Mouse (Mus musculus) liver, adult 2 months (tissue): ENCODE results near the gene Fam126a. TPM values are rescaled to one million over a fixed set of nuclear protein-coding genes. Genes with fewer than 3 reads are reported as not detected.

ENCODE experiments used
- DNase-seq: peaks from one replicate; pipeline ENCODE4 v3.0.0-alpha.2; 2011; ENCODE audit warnings: low read depth, low spot score; ENCODE audit errors: extremely low read depth
- H3K27ac ChIP-seq: fragments of 200-500 bp; replicated peaks from 2 replicates; pipeline ENCODE4 v1.5.1; 2012; ENCODE audit warnings: low read depth, mild to moderate bottlenecking, control low read depth, inconsistent platforms, low read length; ENCODE audit not compliant: insufficient read depth
- H3K27me3 ChIP-seq: fragments of 200-500 bp; 2 replicates; pipeline ENCODE4 v1.6.1; 2012; ENCODE audit warnings: mild to moderate bottlenecking, moderate library complexity, low read length, inconsistent platforms; ENCODE audit not compliant: control insufficient read depth, insufficient read depth
- H3K36me3 ChIP-seq: fragments of 200-500 bp; 2 replicates; pipeline ENCODE4 v1.6.1; 2012; ENCODE audit warnings: low read length, inconsistent platforms; ENCODE audit not compliant: control insufficient read depth, insufficient read depth
- H3K4me1 ChIP-seq: fragments of 200-500 bp; 2 replicates; pipeline ENCODE4 v1.6.1; 2011; ENCODE audit warnings: low read length; ENCODE audit not compliant: control insufficient read depth, insufficient read depth
- H3K4me3 ChIP-seq: fragments of 200-500 bp; 2 replicates; pipeline ENCODE4 v1.5.1; 2011; ENCODE audit warnings: low read depth, mild to moderate bottlenecking, control low read depth, low read length, moderate library complexity; ENCODE audit not compliant: insufficient read depth
- H3K79me2 ChIP-seq: fragments of 200-500 bp; 2 replicates; pipeline ENCODE4 v1.6.1; 2012; ENCODE audit warnings: inconsistent platforms, mild to moderate bottlenecking, low read length, moderate library complexity; ENCODE audit not compliant: control insufficient read depth, insufficient read depth
- H3K9ac ChIP-seq: fragments of 200-500 bp; 2 replicates; pipeline ENCODE4 v1.6.1; 2012; ENCODE audit warnings: low read depth, mild to moderate bottlenecking, control low read depth, inconsistent platforms, low read length
- CTCF ChIP-seq: fragments of 200-500 bp; IDR thresholded peaks from 2 replicates; pipeline ENCODE4 v1.5.1; 2011; ENCODE audit warnings: low read depth, low read length, control low read depth
- POLR2A ChIP-seq: fragments of 200-500 bp; IDR thresholded peaks from 2 replicates; pipeline ENCODE4 v1.6.1; 2011; ENCODE audit warnings: low read length, control low read depth; ENCODE audit not compliant: insufficient read depth; ENCODE audit errors: extremely low read depth
- WGBS: fragments of 180-500 bp; shearing (Covaris S2); methylation state at CpG from one replicate; pipeline ENCODE4 v1.1.7; 2018; 5-methylcytosine and 5-hydroxymethylcytosine counted together
- polyA plus RNA-seq: library from polyadenylated mRNA; depleted of rRNA; stranded (reverse); fragments of >200 nt; gene quantifications from 2 replicates; pipeline ENCODE4 v1.2.3, GENCODE M21; 2012
- total RNA-seq: library from RNA; depleted of rRNA; stranded (reverse); fragments of >200 nt; gene quantifications from 2 replicates; pipeline ENCODE4 v1.2.3, GENCODE M21; 2014

Gene Fam126a
- total and polyA plus RNA-seq, 2 experiments: 2.5 to 9.0 TPM

- Histone ChIP-seq H3K9ac (no peak overlapping the region), H3K79me2 (peaks cover 3% of the 10 kb centered on the region; the same call in 1 of the 2 replicates), H3K4me3 (no peak overlapping the region), H3K27me3 (no peaks in the 10 kb centered on the region), H3K27ac (no peak overlapping the region), H3K4me1 (no peaks in the 10 kb centered on the region; the same call in 1 of the 2 replicates), H3K36me3 (peaks cover 6% of the 10 kb centered on the region)
- TF ChIP-seq POLR2A: no peak
- no peak for TF ChIP-seq CTCF
- WGBS: 96% methylated on average over 2 of the region's 2 CpGs
- DNase-seq: no peak
These were observed 36.3 kb downstream of the Fam126a start for GRCm38 (mm10) chr5:23994231-23994630.

GRCm38 (mm10) chr5:23993553-23993894 lies 37.0 kb downstream of the Fam126a start:
- Histone ChIP-seq H3K79me2 (peaks cover 3% of the 10 kb centered on the region; the same call in 1 of the 2 replicates), H3K4me3 (no peak overlapping the region), H3K27me3 (no peaks in the 10 kb centered on the region), H3K36me3 (peaks cover 3% of the 10 kb centered on the region), H3K9ac (no peak overlapping the region), H3K4me1 (no peaks in the 10 kb centered on the region; the same call in 1 of the 2 replicates), H3K27ac (no peak overlapping the region)
- WGBS: 65% methylated on average over 2 of the region's 2 CpGs
- DNase-seq: no peak
- TF ChIP-seq CTCF (no peak), POLR2A (no peak)

GRCm38 (mm10) chr5:23992876-23993552 lies 37.5 kb downstream of the Fam126a start:
- TF ChIP-seq POLR2A: no peak
- no peak for TF ChIP-seq CTCF
- no peaks in the 10 kb centered on the region for H3K27me3 ChIP-seq
- H3K9ac ChIP-seq: no peak overlapping the region
- peaks cover 3% of the 10 kb centered on the region; the same call in 1 of the 2 replicates for H3K79me2 ChIP-seq
- no peak for DNase-seq
- no peak overlapping the region for H3K27ac ChIP-seq
- no peak overlapping the region for H3K4me3 ChIP-seq
- WGBS: 79% methylated on average over 5 of the region's 5 CpGs
- no peaks in the 10 kb centered on the region; the same call in 1 of the 2 replicates for H3K4me1 ChIP-seq
- H3K36me3 ChIP-seq: no peaks in the 10 kb centered on the region

GRCm38 (mm10) chr5:23990001-23990400 lies 40.5 kb downstream of the Fam126a start:
- H3K79me2 ChIP-seq: peaks cover 3% of the 10 kb centered on the region; the same call in 1 of the 2 replicates

GRCm38 (mm10) chr5:23987792-23988191 lies 42.7 kb downstream of the Fam126a start:
- no peaks in the 10 kb centered on the region for H3K27me3 ChIP-seq
- H3K79me2 ChIP-seq: no peaks in the 10 kb centered on the region
- H3K27ac ChIP-seq: no peak overlapping the region
- WGBS: 91% methylated on average over 10 of the region's 10 CpGs
- H3K4me1 ChIP-seq: no peaks in the 10 kb centered on the region
- TF ChIP-seq CTCF: no peak
- TF ChIP-seq POLR2A: no peak
- DNase-seq: no peak
- H3K9ac ChIP-seq: no peak overlapping the region
- H3K4me3 ChIP-seq: no peak overlapping the region
- H3K36me3 ChIP-seq: peaks cover 3% of the 10 kb centered on the region

More at GRCm38 (mm10) chr5:23990001-23990400, 40.5 kb downstream of the Fam126a start:
- TF ChIP-seq CTCF: no peak
- TF ChIP-seq POLR2A: no peak
- DNase-seq: no peak
- Histone ChIP-seq H3K9ac (no peak overlapping the region), H3K36me3 (no peaks in the 10 kb centered on the region; the same call in none of the 2 replicates), H3K27me3 (no peaks in the 10 kb centered on the region), H3K4me1 (no peaks in the 10 kb centered on the region), H3K4me3 (no peak overlapping the region), H3K27ac (no peak overlapping the region)
- WGBS: over 99% methylated on average over 3 of the region's 3 CpGs

- no peaks in the 10 kb centered on the region for H3K79me2 ChIP-seq
- WGBS: 100% methylated on average over 1 of the region's 1 CpGs
- TF ChIP-seq CTCF: no peak
- TF ChIP-seq POLR2A: no peak
- DNase-seq: no peak
- H3K9ac ChIP-seq: no peak overlapping the region
- H3K27me3 ChIP-seq: no peaks in the 10 kb centered on the region
- H3K4me1 ChIP-seq: no peaks in the 10 kb centered on the region
- peaks cover 9% of the 10 kb centered on the region for H3K36me3 ChIP-seq
- no peak overlapping the region for H3K4me3 ChIP-seq
- H3K27ac ChIP-seq: no peak overlapping the region
These were observed 48.4 kb downstream of the Fam126a start for GRCm38 (mm10) chr5:23982081-23982480.
